Mouse (Mus musculus) embryonic facial prominence, embryonic 15.5 days (tissue): ENCODE data around the gene Gramd4. TPM values are rescaled to one million over a fixed set of nuclear protein-coding genes. Genes with fewer than 3 reads are reported as not detected.
A peak's percentile ranks its signal among the peaks of the same experiment; 100 is the strongest.

Source experiments
- ATAC-seq: fragments of 200-750 bp; cut with Nextera tagmentation; 2 replicates; pipeline ENCODE4 v1.8.0; 2017; ENCODE audit warnings: low read depth, moderate TSS enrichment; ENCODE audit not compliant: insufficient number of reproducible peaks, low FRiP score, low TSS enrichment
- H3K27ac ChIP-seq: fragments of 300-500 bp; sonication (generic); replicated peaks from 2 replicates; pipeline ENCODE4 v1.5.1; 2015; ENCODE audit warnings: mild to moderate bottlenecking, inconsistent platforms
- H3K27me3 ChIP-seq: fragments of 300-500 bp; sonication (generic); 2 replicates; pipeline ENCODE4 v1.6.1; 2015; ENCODE audit warnings: inconsistent platforms
- H3K36me3 ChIP-seq: fragments of 300-500 bp; sonication (generic); 2 replicates; pipeline ENCODE4 v1.6.1; 2015; ENCODE audit warnings: mild to moderate bottlenecking, inconsistent platforms
- H3K4me1 ChIP-seq: fragments of 300-500 bp; sonication (generic); 2 replicates; pipeline ENCODE4 v1.6.1; 2015; ENCODE audit warnings: inconsistent platforms
- H3K4me2 ChIP-seq: fragments of 300-500 bp; sonication (generic); replicated peaks from 2 replicates; pipeline ENCODE4 v1.6.1; 2015; ENCODE audit warnings: mild to moderate bottlenecking, inconsistent platforms
- H3K4me3 ChIP-seq: fragments of 300-500 bp; sonication (generic); replicated peaks from 2 replicates; pipeline ENCODE4 v1.5.1; 2015; ENCODE audit warnings: mild to moderate bottlenecking, inconsistent platforms
- H3K9ac ChIP-seq: fragments of 300-500 bp; sonication (generic); 2 replicates; pipeline ENCODE4 v1.6.1; 2015; ENCODE audit warnings: inconsistent platforms
- H3K9me3 ChIP-seq: fragments of 300-500 bp; sonication (generic); replicated peaks from 2 replicates; pipeline ENCODE4 v1.6.1; 2016; ENCODE audit warnings: inconsistent platforms
- WGBS: fragments of 180-500 bp; shearing (Covaris S2); methylation state at CpG from one replicate; pipeline ENCODE4 v1.1.7; 2015; 5-methylcytosine and 5-hydroxymethylcytosine counted together
- polyA plus RNA-seq: library from polyadenylated mRNA; unstranded; fragments of >200 nt; fragmentation: Nextera tagmentation; extraction: Ambion mirVana; gene quantifications from 2 replicates; pipeline ENCODE4 v1.2.1, GENCODE M21; 2015

Gene Gramd4
- 17.8 and 18.9 TPM in 2 replicates for polyA plus RNA-seq

DNA sequence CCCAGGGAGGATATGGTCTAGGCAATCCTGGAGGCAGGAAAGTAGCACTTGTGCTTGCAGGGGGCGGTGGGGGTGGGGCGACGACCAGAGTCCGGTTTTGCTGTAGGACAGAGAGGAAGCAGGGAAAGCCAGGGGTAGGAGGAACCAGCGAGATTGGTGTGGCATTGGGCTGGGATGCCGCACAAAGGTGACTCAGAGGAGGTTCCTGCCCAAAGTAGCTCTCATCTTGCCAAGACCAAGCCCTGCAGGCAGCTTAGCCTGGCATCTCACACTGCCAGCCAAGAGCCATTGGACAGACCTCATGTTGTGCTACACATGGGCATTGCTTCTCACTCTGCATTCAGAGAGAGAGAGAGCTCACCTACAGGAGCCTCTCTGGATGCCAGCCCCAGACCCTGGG lies at the start of gene Gramd4:
Gramd4 (plus strand) TSS at position 283 of the 400 bp plus-strand sequence.
- ATAC-seq: no peak
- peak within 1 kb of the TSS; percentile 34; the same call in 1 of the 2 replicates for H3K27ac ChIP-seq
- 28% methylated on average over 6 of the region's 6 CpGs for WGBS

DNA sequence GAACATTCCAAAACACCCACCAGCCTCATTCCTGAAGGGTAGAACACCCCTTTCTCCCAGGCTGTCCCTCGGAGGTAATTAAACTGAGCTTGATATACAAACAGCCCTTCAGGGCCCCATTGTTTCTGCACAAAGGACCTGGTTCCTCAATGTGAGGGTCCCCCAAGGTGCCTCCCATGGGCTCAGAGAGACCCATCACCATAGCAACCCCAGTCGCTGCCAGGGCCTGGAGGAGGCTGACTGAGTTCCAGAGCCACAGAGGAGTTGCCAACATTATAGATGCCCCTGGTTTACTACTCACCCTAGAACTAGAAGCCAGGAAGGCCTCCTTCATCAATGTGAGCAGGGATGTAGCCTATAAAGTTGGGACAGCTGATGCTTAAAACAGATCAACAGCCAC lies 44.4 kb upstream of the Gramd4 start:
- ATAC-seq: no peak

More for the DNA sequence above, at the start of gene Gramd4:
- Histone ChIP-seq H3K4me1 (peaks cover 43% of the 10 kb centered on the region), H3K27me3 (no peaks in the 10 kb centered on the region), H3K4me2 (peak within 1 kb of the TSS; percentile 80), H3K9me3 (no peaks in the 10 kb centered on the region), H3K4me3 (peak within 1 kb of the TSS; percentile 79), H3K36me3 (no peaks in the 10 kb centered on the region), H3K9ac (peak within 1 kb of the TSS; percentile 82)

DNA sequence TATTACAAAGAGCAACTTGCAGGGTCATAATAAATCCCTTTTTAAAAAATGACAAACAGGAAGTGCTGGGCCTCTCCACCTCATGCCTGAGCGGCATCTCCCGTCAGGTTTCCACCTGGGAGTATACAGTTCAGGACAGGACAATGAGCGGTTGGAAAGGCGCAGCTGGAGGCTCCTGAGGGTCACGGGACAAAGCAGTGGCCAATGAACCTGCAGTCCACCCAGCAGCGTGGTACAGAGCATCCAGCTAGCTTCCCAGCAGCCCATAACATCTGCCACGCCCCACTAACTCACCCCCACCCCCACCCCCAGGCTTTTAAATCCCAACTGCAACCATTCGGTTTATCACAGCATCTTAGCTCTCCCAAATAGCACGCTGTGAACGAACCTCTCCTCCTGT lies 43.8 kb upstream of the Gramd4 start:
- no peak overlapping the region for H3K27ac ChIP-seq
- no peaks in the 10 kb centered on the region for H3K36me3 ChIP-seq
- H3K4me3 ChIP-seq: no peak overlapping the region
- no peak overlapping the region for H3K4me2 ChIP-seq
- no peak overlapping the region for H3K9ac ChIP-seq
- H3K9me3 ChIP-seq: no peaks in the 10 kb centered on the region
- no peaks in the 10 kb centered on the region for H3K27me3 ChIP-seq
- peaks cover 23% of the 10 kb centered on the region for H3K4me1 ChIP-seq
- WGBS: 42% methylated on average over 10 of the region's 10 CpGs
- no peak for ATAC-seq

More for the DNA sequence above, 44.4 kb upstream of the Gramd4 start:
- H3K4me3 ChIP-seq: no peak overlapping the region
- 29% methylated on average over 2 of the region's 2 CpGs for WGBS
- H3K4me1 ChIP-seq: peaks cover 25% of the 10 kb centered on the region
- H3K36me3 ChIP-seq: no peaks in the 10 kb centered on the region
- H3K27me3 ChIP-seq: no peaks in the 10 kb centered on the region
- no peak overlapping the region for H3K27ac ChIP-seq
- no peaks in the 10 kb centered on the region for H3K9me3 ChIP-seq
- H3K9ac ChIP-seq: no peak overlapping the region
- H3K4me2 ChIP-seq: no peak overlapping the region

DNA sequence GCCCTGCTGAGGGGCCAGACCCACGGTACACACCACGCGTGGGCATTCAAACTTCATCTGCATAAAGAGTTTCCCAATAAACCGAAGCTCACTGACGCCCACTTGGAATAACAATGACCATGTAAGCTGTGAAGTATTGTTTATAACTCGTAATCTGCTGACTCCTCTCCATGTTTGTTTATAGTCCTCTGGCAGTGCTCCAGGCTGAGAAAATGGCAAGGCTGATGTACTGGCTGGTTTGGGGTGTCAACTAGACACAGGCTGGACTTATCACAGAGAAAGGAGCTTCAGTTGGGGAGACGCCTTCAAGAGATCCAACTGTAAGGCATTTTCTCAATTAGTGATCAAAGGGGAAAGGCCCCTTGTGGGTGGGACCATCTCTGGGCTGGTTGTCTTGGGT lies 42.5 kb upstream of the Gramd4 start:
- Histone ChIP-seq H3K9me3 (no peaks in the 10 kb centered on the region), H3K36me3 (no peaks in the 10 kb centered on the region), H3K4me3 (no peak overlapping the region), H3K9ac (no peak overlapping the region), H3K4me2 (no peak overlapping the region), H3K27me3 (no peaks in the 10 kb centered on the region), H3K27ac (no peak overlapping the region), H3K4me1 (peaks cover 23% of the 10 kb centered on the region)
- WGBS: 79% methylated on average over 7 of the region's 7 CpGs
- ATAC-seq: no peak

DNA sequence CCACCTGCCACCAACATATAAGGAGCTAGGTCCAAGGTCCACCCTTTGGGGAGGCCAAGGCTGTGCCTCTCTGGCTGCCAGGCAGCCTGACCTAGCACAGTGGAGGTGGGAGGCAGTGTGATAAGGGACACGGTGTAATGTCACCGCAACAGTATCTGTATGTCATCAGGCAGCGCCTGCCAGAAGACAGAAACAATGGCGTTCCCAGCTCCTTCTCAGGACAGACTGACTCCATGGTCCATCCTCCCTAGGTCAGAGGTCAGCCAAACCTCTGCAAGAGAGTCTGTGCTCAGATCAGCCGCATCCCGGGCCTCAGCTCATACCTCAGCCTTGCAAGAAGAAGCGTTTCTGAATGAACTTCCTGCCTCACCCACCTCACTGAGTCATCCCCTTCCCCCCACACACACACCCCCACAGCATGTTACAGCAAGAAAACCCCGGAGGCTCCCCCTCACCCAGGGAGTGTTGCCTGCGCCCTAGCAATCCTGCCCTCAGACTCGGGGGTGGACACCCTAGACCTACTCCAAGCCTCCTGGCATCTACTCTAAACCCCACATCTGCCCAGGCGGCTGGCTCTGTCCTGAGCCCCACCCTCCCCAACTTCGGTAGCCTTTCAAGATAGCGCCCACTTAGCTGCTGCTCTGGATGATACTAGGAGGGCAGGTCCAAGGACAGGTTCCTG lies 41.5 kb upstream of the Gramd4 start:
- Histone ChIP-seq H3K4me1 (peaks cover 23% of the 10 kb centered on the region), H3K36me3 (no peaks in the 10 kb centered on the region)

DNA sequence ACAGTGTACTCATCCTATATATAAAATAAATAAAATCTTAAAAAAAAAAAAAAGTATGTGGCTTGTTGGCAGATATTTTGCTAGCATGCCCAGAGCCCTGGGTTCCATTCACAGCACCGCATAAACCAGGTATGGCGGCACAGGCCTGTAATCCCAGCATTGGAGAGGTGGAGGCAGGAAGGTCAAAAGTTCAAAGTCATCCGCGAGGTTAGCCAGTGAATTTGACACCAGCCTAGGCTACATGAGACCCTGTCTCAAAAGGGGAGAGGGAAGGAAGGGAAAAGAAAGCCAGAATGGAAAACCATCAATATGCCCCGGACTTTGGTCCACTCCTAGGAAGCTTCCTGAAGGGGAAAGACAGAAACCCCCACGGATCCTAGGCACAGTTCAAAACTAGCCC lies 40.2 kb upstream of the Gramd4 start:
- Histone ChIP-seq H3K27me3 (no peaks in the 10 kb centered on the region), H3K27ac (no peak overlapping the region), H3K4me3 (no peak overlapping the region), H3K9ac (no peak overlapping the region), H3K4me1 (peaks cover 23% of the 10 kb centered on the region), H3K36me3 (no peaks in the 10 kb centered on the region), H3K4me2 (no peak overlapping the region), H3K9me3 (no peaks in the 10 kb centered on the region)
- WGBS: 79% methylated on average over 6 of the region's 6 CpGs
- ATAC-seq: no peak

More for the DNA sequence above, 41.5 kb upstream of the Gramd4 start:
- Histone ChIP-seq H3K9ac (no peak overlapping the region), H3K4me2 (no peak overlapping the region), H3K9me3 (no peaks in the 10 kb centered on the region), H3K27ac (no peak overlapping the region), H3K27me3 (no peaks in the 10 kb centered on the region), H3K4me3 (no peak overlapping the region)
- 49% methylated on average over 13 of the region's 13 CpGs for WGBS
- no peak for ATAC-seq

DNA sequence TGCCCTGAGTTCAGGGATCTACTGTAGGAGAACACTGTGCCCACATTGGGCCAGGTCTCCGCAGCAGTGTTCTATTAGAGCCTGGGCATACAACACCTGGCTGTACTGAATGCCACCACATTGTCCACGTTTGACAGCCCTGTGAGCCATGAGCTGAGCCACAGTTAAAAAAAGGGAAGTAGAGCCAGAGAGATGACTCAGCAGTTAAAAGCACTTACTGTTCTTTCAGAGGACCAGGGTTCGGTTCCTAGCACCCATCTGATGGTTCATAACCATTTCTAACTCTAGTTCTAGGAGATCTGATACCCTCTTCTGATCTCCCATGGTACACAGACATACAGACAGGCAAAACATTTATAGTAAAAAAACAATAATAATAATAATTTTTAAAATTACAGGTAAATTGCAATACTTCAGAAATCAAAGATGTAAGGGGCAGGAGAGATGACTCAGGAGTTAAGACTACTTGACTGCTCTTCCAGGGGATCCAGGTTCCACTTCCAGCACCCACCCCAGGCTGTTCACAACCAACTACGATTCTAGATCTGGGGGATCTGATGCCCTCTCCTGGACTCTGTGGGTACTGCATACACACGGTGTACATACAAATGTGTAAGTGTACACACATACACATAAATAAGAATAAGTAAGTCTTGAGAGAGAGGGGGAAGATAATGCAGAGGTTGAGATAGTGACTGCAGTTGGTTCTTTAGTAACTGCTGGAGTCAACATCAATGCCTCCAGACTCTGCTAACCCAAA lies 38.6 kb upstream of the Gramd4 start:
- Histone ChIP-seq H3K4me1 (peaks cover 13% of the 10 kb centered on the region), H3K36me3 (no peaks in the 10 kb centered on the region), H3K9ac (no peak overlapping the region), H3K4me3 (no peak overlapping the region), H3K4me2 (no peak overlapping the region), H3K27ac (no peak overlapping the region), H3K9me3 (no peaks in the 10 kb centered on the region), H3K27me3 (no peaks in the 10 kb centered on the region)
- WGBS: 93% methylated on average over 5 of the region's 5 CpGs
- ATAC-seq: no peak

DNA sequence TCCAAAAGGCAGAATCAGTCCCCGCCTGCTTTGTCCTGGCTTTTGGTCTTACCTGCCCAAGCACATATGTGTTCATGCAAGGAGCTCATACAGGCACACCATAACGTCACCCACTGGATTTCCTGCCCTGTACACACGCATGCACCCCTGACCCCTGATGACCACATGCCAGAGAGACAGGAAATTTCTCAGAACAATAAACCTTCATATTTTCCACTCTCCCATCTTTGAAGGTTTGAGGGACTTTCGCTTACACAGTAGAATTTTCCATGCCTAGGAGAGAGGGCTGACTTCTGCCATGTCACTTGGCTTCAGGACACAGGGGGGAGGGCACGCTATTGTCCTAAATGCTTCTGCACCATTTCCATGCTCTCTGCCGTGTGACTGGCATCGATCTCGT lies 37.5 kb upstream of the Gramd4 start:
- H3K4me3 ChIP-seq: no peak overlapping the region
- H3K4me2 ChIP-seq: no peak overlapping the region
- no peak overlapping the region for H3K9ac ChIP-seq
- H3K4me1 ChIP-seq: peaks cover 13% of the 10 kb centered on the region
- no peaks in the 10 kb centered on the region for H3K9me3 ChIP-seq
- H3K27ac ChIP-seq: no peak overlapping the region
- no peak for ATAC-seq
- 73% methylated on average over 8 of the region's 8 CpGs for WGBS
- H3K36me3 ChIP-seq: no peaks in the 10 kb centered on the region
- no peaks in the 10 kb centered on the region for H3K27me3 ChIP-seq

DNA sequence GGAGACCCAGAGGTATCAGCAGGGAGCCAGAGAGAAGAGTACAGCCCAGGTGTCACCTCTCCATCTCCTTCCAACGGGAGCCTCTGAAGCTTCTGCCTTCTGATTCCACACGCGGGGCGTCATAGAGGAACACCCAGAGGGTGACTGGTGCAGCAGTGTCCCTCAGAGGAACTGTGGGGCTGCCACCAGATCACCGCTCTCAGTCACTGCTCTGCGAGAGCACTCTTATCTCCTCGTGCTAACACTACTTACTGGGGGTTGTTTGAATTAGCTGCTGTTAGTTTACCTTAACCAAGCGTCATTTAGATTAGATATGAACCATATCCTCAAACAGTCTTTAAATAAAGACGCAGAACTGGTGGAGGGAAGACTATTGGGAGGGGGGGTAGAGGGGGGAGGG lies 36.2 kb upstream of the Gramd4 start:
- Histone ChIP-seq H3K4me3 (no peak overlapping the region), H3K27ac (no peak overlapping the region), H3K36me3 (no peaks in the 10 kb centered on the region), H3K4me2 (no peak overlapping the region), H3K4me1 (peaks cover 6% of the 10 kb centered on the region), H3K9me3 (no peaks in the 10 kb centered on the region), H3K27me3 (no peaks in the 10 kb centered on the region), H3K9ac (no peak overlapping the region)
- 65% methylated on average over 9 of the region's 9 CpGs for WGBS
- no peak for ATAC-seq

DNA sequence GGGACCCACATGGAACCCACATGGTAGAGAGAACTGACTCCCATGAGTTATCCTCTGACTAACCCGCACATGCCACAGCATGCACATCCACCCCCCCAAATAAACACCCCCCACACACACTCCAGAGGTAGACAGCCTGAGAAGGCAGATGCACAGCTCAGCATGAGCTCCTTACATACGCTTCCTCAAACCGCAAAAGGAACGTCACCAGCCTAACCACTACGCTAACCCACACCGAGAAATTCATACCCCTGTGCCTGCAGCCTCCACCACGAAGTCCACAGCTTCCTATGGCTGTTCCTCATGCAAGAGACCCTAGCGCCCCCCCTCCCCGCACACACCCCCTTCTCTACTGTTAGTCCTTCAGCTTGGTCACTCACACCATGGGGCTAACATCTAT lies 35.5 kb upstream of the Gramd4 start:
- Histone ChIP-seq H3K9me3 (no peaks in the 10 kb centered on the region), H3K36me3 (no peaks in the 10 kb centered on the region), H3K9ac (no peak overlapping the region), H3K4me3 (no peak overlapping the region), H3K4me2 (no peak overlapping the region), H3K4me1 (no peaks in the 10 kb centered on the region; the same call in 1 of the 2 replicates), H3K27me3 (no peaks in the 10 kb centered on the region), H3K27ac (no peak overlapping the region)
- no peak for ATAC-seq
- WGBS: 68% methylated on average over 9 of the region's 9 CpGs

DNA sequence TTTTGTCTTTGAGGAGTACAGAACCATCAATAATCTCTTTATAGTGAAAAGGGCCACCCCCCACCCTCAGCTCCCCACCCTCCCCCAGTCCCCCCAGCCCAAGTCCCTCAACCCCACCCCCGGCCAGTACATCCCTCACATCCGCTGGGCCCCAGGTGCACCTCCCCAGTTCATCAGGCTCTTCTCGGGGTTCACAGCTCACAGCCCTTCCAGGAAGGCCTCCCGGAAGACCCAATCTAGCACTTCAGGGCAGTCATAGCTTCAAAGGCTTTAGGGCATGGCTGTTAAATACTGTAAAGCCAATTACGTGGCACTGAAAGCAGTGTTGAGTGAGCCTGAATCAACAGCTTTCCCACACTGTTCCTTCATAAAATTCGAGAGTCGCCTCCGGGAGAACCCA lies 29.6 kb upstream of the Gramd4 start:
- no peaks in the 10 kb centered on the region for H3K9me3 ChIP-seq
- peaks cover 12% of the 10 kb centered on the region for H3K4me1 ChIP-seq
- H3K9ac ChIP-seq: no peak overlapping the region
- peaks cover 10% of the 10 kb centered on the region for H3K36me3 ChIP-seq
- no peak overlapping the region for H3K27ac ChIP-seq
- H3K27me3 ChIP-seq: peaks cover 13% of the 10 kb centered on the region
- 50% methylated on average over 8 of the region's 8 CpGs for WGBS
- H3K4me3 ChIP-seq: 0 out of 2 replicates have a peak overlapping the region, but pooled peaks have one; percentile 25
- 0 out of 2 replicates have a peak overlapping the region, but pooled peaks have one; percentile 38 for H3K4me2 ChIP-seq
- ATAC-seq: no peak
